Mouse (Mus musculus): ENCODE results near the gene Ccdc15.

DNA sequence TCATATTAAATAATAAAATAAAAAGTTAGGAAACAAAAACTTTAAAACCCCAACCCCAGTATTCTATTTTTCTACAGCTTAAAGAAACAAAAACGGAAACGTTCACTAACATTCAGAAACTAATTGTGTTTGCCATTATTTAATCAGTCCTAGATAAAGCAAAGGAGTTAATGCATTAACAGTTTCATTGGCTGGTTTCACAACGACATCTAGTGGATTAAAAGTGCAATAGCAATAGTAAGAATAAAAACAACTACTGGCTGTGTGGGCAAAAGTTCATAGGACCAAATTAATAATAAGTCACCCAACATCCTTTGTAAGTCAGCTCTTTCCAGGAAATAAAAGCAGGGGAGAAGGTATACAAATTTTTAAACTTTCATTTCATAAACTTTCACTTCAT lies 18.8 kb downstream of the Ccdc15 start:
- TF ChIP-seq POLR2A (IDR thresholded peaks at IDR 0.05; ENCODE audit: low read depth, low read length) (no peak), CTCF (IDR thresholded peaks at IDR 0.05; ENCODE audit: extremely low read depth, insufficient read length, insufficient replicate concordance, low read depth, low read length) (no peak)

Measured in small intestine, adult 2 months (tissue).